Mouse (Mus musculus) left cerebral cortex, postnatal 10 days (tissue): Measurements from ENCODE around the gene Rnf225. TPM values are rescaled to one million over a fixed set of nuclear protein-coding genes. Genes with fewer than 3 reads are reported as not detected.
"Not testable (repeated sequence)": the region's sequence is repeated elsewhere in the genome, so short reads cannot be mapped to it uniquely, and the experiment has no call there.

Experiments used
- DNase-seq, 2 experiments: peaks; one replicate each; pipeline ENCODE4 v3.0.0; 2021 to 2022; ENCODE audit warnings: low spot score in 2 of 2, mixed read lengths in 1 of 2; ENCODE audit errors: extremely low spot score in 1 of 2
- intact Hi-C: fragments of 180-260 bp; cut with DNase I; formaldehyde crosslinking; loops from one replicate; pipeline ENCODE4 v1.15.1; 2025
- total RNA-seq, 2 experiments: library from RNA; stranded (reverse); gene quantifications; 2 replicates each; pipeline ENCODE4 v1.2.3; 2021

Rnf225 gene
- total RNA-seq, result 1 to 10 TPM; 1.3 to 1.6 TPM

DNA sequence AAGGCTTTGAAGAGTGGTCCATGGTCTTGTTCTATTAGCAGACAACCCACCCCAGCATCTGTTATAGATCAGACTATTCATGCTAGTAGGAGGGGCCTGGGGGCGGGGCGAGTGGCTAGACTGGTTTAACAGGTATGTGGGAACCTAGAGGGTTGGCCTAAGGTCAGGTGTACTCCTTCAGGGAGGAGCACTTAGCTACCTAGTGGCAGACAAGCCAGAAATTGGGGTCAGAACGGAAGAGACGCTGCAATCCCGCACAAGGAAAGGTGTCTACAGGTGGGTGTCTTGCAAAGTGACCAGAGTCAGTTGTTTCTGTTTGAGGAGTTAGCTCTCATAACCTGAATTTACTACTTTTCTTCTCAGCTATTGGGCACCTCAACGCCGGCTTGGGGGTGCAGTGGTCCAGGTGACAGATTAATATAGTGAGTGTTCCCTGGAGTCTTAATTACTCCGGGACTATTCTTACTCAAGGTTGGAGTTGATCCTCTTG is at the start of gene Rnf225:
Rnf225 (plus strand) TSS at position 226 of the 490 bp plus-strand sequence.
- intact Hi-C loops, result no loop called here
- peak in 1 of 2 experiments; percentile 57 for DNase-seq

- intact Hi-C loops, result no loop called here
These were observed 47.2 kb upstream of the Rnf225 start for GRCm38 (mm10) chr7:12880036-12880435.

DNA sequence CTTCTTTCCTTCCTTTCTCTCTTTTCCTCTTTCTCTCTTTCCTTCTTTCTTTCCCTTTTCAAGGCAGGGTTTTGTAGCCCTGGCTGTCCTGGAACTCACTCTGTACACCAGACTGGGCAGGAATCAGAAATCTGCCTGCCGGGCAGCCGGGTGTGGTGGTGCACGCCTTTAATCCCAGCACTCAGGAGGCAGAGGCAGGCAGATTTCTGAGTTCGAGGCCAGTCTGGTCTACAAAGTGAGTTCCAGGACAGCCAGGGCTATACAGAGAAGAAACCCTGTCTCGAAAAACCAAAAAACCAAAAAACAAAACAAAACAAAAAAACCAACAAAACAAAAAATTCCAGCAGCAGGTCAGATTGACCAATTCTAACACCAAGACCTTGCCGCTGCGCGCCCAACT is 46.7 kb upstream of the Rnf225 start:
- DNase-seq, intact Hi-C loops: not testable (repeated sequence)

More at GRCm38 (mm10) chr7:12880036-12880435, 47.2 kb upstream of the Rnf225 start:
- no peak for DNase-seq

- peak; percentile 96 to 97 for DNase-seq
- intact Hi-C loops, result no loop called here
These were observed 46.1 kb upstream of the Rnf225 start, which contains the start of gene Zfp128 for GRCm38 (mm10) chr7:12880911-12881660. TSS of gene Zfp128 (plus strand) at chr7:12881177.

DNA sequence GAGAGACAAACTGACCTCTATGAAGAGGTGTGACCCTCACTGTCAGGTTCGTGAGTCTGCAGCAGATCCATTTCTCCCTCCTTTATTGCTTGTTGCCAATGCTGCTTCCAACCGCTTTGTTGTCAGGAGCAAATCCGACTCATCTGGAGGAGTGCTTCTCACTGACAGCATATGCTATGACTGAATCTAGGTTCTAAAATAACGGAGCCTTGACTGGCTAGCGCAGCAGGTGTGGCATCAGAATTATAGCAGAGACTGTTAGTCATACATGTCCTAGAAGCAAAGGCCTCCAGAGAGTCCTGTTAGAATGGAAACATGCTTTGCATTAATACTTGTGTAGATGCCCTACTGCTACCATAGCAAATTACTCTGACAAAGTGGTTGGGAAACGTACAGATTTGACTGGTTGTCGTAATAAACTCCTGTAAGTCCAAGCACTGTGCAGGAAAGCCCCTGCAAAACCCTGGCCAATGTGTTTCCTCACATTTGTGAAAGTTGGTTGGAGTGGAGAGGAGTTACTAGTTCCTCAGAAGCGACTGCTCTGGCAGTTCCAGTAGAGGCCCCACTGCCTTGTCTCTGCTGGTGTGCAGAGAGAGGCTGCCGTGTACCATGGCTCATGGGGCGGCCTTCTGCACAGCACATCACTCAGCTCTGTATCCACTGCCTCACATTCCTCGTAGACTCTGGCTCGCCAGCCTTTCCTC is 40.5 kb upstream of the Rnf225 start:
- no peak for DNase-seq

GRCm38 (mm10) chr7:12887585-12887984 is 39.6 kb upstream of the Rnf225 start:
- DNase-seq, result no peak
- intact Hi-C loops, result no loop called here

More for the DNA sequence above, 40.5 kb upstream of the Rnf225 start:
- intact Hi-C loops, result no loop called here

DNA sequence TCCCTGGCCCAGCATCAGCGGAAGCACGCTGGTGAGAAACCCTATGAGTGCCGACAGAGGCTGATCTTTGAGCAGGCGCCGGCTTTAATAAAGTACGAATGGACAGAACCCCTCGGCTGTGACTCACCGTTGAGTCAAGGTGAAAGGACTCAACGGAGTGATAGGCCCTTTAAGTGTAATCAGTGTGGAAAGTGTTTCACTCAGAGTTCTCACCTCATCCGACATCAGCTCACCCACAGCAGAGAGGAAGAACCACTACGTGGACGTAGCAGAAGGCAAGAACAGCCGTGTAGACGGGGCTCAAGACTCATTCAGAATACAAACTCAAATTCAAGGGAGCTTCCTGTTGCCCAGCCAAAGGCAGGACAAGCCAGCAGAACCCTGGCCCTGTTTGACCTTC is 36.3 kb upstream of the Rnf225 start:
- intact Hi-C loops, result no loop called here
- DNase-seq, result no peak

DNA sequence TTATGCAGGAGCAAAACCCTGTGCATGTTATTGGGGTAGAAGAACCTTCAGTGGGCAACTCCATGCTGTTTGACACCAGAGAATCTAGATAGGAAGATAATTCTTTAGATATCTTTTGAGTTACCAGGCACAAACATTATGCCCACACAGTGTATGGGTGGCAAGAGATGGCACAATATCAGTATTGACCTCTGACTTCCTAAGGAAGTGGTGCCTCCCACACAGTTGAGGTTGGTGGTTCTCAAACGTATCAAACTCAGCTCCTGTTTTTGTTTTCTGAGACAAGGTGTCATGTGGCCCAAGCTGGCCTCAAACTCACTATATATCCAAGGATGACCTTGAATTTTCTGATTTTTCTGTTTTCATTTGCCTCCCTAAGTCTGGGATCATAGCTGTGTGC is 35.9 kb upstream of the Rnf225 start:
- intact Hi-C loops, result no loop called here

DNA sequence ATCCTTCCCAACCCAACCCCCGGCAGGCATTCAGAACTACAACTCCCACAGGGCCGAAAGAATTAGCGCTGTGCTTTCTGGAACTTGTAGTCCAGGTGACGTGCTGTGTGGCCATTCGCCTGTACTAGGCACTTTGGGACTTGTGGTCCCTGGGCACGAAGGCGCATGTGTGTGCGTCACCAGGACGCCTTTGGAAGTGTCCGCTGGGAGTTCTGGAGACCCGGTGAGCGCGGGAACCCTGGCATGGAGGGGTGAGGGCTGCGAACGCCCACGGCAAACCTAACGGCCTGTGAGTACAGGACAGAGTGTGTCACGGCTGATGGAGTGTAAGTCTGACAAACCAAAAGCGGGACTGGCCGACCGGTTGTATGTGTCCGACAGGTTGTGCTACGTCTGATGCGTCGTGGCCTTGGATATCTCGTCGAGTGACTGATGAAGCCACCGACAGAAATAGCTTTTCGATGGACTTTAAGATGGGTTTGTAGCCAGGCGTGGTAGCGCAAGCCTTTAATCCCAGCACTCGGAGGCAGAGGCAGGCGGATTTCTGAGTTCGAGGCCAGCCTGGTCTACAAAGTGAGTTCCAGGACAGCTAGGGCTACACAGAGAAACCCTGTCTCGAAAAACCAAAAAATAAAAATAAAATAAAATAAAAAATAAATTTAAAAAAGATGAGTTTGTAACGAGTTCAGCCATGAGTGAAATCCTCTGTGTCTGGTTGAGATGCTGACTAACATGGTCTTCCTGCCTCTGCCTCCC is 29.4 kb upstream of the Rnf225 start, which contains the start of gene Zscan22:
Zscan22 (plus strand) TSS at position 161 of the 756 bp plus-strand sequence.
- intact Hi-C loops, result no loop called here
- DNase-seq, result peak; percentile 93 to 96

More for the DNA sequence above, 35.9 kb upstream of the Rnf225 start:
- no peak for DNase-seq

- intact Hi-C loops, result no loop called here
- DNase-seq, result no peak
These were observed 25.7 kb upstream of the Rnf225 start for GRCm38 (mm10) chr7:12901517-12901916.

- intact Hi-C loops, result no loop called here
- DNase-seq, result no peak
These were observed 23.6 kb upstream of the Rnf225 start for GRCm38 (mm10) chr7:12903623-12904022.

DNA sequence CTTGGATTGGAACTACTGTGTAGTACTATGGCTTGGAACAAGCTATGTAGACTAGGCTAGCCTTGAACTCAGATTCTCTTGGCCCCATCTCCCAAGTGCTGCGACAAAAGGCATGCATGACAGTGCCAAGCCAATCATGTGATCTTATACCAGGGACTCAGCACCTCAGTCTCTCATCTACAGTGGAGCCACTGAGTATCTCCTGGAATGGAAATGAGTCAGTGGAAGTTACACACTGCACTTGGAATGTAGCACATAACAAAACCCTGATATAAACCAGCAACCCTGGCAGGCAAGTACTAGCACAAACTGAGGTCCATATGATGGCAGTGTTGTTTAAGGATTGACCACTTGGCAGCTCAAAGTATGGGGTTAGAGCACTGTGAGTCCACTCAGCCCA is 22.1 kb upstream of the Rnf225 start:
- DNase-seq, result no peak
- intact Hi-C loops, result no loop called here

- intact Hi-C loops, result no loop called here
- peak; percentile 55 to 79 for DNase-seq
These were observed 17.7 kb upstream of the Rnf225 start for GRCm38 (mm10) chr7:12909498-12909962.

- intact Hi-C loops, result loop anchor here (5.0 to 10.0 kb wide), 2 partner anchors 55 to 97 kb away; partner anchors contain the start of gene Zfp324
- peak; percentile 54 to 68 for DNase-seq
These were observed 17.0 kb upstream of the Rnf225 start for GRCm38 (mm10) chr7:12910181-12910668.

DNA sequence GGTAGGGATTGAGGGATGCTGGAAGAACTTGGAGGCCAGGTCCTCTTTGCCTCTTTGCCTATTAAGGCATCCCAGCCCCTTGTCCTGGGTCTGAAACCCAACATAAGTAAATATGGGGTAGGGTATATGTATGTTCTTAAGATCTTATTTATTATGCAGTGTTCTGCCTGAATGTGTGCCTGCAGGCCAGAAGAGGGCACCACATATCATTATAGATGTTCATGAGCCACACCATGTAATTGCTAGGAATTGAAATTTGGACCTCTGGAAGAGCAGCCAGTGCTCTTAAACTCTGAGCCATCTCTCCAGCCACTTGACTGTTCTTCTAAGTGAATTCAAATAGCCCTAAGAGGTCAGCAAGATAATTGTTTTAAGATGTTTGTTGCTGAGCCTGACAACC is 13.7 kb upstream of the Rnf225 start:
- intact Hi-C loops, result loop anchor here (5.0 to 10.0 kb wide), 2 partner anchors 51 to 94 kb away; partner anchors contain the start of gene Zfp324
- no peak for DNase-seq

DNA sequence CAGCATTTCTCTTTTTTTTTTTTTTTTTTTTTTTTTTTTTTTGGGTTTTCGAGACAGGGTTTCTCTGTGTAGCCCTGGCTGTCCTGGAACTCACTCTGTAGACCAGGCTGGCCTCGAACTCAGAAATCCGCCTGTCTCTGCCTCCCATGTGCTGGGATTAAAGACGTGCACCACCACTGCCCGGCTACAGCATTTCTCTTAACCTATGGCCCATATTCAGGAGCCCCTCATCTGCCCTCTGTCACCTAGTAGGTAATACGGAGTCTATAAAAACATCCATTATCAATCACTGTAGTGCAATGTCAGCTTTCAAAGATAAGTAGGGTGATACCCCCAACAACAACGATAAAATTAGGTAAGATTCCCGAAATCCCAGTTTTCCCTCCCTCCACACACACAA is 6.7 kb upstream of the Rnf225 start:
- DNase-seq, intact Hi-C loops: not testable (repeated sequence)

DNA sequence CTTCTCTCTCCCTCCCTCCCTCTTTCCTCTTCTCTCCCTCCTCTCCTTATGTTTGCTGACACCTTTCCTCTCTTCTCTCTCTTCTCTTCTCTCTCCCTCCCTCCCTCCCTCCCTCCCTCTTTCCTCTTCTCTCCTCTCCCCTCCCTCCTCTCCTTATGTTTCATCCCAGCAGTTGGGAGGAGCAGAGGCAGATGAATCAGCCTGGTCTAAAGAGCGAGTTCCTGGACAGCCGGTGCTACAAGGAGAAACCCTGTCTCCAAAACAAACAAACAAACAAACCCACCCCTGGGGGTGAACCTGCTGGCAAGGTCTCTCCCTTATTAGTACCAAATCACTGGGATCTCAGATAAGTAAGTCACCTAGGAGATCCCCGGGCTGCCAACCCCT is 5.9 kb upstream of the Rnf225 start:
- intact Hi-C loops, result no loop called here
- DNase-seq, result no peak

DNA sequence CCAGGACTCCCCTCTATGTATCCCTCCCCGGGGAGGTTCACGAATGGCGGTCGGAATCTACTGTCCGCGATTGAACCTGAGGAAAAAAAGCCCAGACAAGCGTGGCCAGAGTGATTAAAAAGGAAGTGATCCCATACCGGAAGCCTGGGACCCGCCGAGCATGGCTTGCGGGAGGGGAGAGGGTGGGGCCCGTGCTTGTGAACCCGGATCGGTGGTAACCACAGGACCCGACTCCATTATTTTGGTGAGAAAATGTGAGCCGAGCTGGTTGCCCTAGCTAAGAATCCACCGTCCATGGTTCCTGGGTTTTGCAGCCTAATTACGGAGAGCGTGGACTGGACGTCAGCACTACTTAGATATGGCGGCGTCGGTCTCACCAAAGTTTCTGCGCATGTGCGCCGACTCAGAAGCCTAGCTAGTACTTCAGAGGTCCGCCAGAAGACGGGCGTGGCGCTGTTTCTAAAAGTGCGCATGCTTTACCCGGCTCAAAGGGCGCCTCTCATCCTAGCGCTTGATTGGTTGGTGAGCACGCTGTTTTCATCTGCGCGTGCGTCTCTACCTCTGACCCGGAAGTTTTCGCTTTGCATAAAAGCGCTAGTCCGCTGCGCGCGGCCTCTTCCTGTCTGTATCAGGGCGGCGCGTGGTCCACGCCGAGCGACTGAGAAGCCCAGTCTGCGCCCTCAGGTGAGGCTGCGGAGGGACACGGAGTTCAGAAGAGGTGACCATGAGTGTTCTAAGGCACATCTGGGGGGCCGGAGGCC is 5.3 kb upstream of the Rnf225 start, which contains the start of gene Rps5:
Rps5 (plus strand) TSS at position 586 of the 761 bp plus-strand sequence.
- peak; percentile 99 for DNase-seq
- intact Hi-C loops, result no loop called here
